Mouse (Mus musculus): ENCODE results near the gene Eif4a2.
"Not testable (repeated sequence)": the region's sequence is repeated elsewhere in the genome, so short reads cannot be mapped to it uniquely, and the experiment has no call there.

The Eif4a2 gene

GRCm38 (mm10) chr16:23107231-23107942, at the start of gene Eif4a2:
TSS of gene Eif4a2 (plus strand) at chr16:23107444.
- peak; percentile 88 to 92 for DNase-seq (ENCODE audit: low spot score in 2 of 2)

- DNase-seq (ENCODE audit: low spot score in 2 of 2) = not testable (repeated sequence)
Observed at GRCm38 (mm10) chr16:23057668-23058447, 49.4 kb upstream of the Eif4a2 start, which contains the start of gene Kng1. TSS of gene Kng1 (plus strand) at chr16:23057865.

GRCm38 (mm10) chr16:23059630-23060029, 47.6 kb upstream of the Eif4a2 start:
- not testable (repeated sequence) for DNase-seq (ENCODE audit: low spot score in 2 of 2)

GRCm38 (mm10) chr16:23060781-23061325, 46.4 kb upstream of the Eif4a2 start:
- DNase-seq (ENCODE audit: low spot score in 2 of 2) = not testable (repeated sequence)

GRCm38 (mm10) chr16:23077516-23077915, 29.7 kb upstream of the Eif4a2 start:
- not testable (repeated sequence) for DNase-seq (ENCODE audit: low spot score in 2 of 2)

- DNase-seq (ENCODE audit: low spot score in 2 of 2) = not testable (repeated sequence)
Observed at GRCm38 (mm10) chr16:23087159-23087558, 20.1 kb upstream of the Eif4a2 start.

- DNase-seq (ENCODE audit: low spot score in 2 of 2) = not testable (repeated sequence)
Observed at GRCm38 (mm10) chr16:23087712-23088111, 19.5 kb upstream of the Eif4a2 start.

- DNase-seq (ENCODE audit: low spot score in 2 of 2) = not testable (repeated sequence)
Observed at GRCm38 (mm10) chr16:23088491-23088890, 18.8 kb upstream of the Eif4a2 start.

GRCm38 (mm10) chr16:23091345-23091744, 15.9 kb upstream of the Eif4a2 start:
- DNase-seq (ENCODE audit: low spot score in 2 of 2) = not testable (repeated sequence)

GRCm38 (mm10) chr16:23093321-23093953, 13.8 kb upstream of the Eif4a2 start:
- DNase-seq (ENCODE audit: low spot score in 2 of 2) = no peak

- DNase-seq (ENCODE audit: low spot score in 2 of 2) = no peak
Observed at GRCm38 (mm10) chr16:23094136-23094535, 13.1 kb upstream of the Eif4a2 start.

- not testable (repeated sequence) for DNase-seq (ENCODE audit: low spot score in 2 of 2)
Observed at GRCm38 (mm10) chr16:23095581-23095980, 11.7 kb upstream of the Eif4a2 start.

- not testable (repeated sequence) for DNase-seq (ENCODE audit: low spot score in 2 of 2)
Observed at GRCm38 (mm10) chr16:23096886-23097285, 10.4 kb upstream of the Eif4a2 start.

- DNase-seq (ENCODE audit: low spot score in 2 of 2) = not testable (repeated sequence)
Observed at GRCm38 (mm10) chr16:23097290-23098104, 9.7 kb upstream of the Eif4a2 start.

- not testable (repeated sequence) for DNase-seq (ENCODE audit: low spot score in 2 of 2)
Observed at GRCm38 (mm10) chr16:23098105-23098452, 9.2 kb upstream of the Eif4a2 start.

GRCm38 (mm10) chr16:23099632-23100031, 7.6 kb upstream of the Eif4a2 start:
- no peak for DNase-seq (ENCODE audit: low spot score in 2 of 2)

GRCm38 (mm10) chr16:23100099-23100575, 7.1 kb upstream of the Eif4a2 start:
- DNase-seq (ENCODE audit: low spot score in 2 of 2) = peak in 1 of 2 experiments; percentile 31

GRCm38 (mm10) chr16:23100613-23101012, 6.6 kb upstream of the Eif4a2 start:
- no peak for DNase-seq (ENCODE audit: low spot score in 2 of 2)

GRCm38 (mm10) chr16:23102340-23103037, 4.8 kb upstream of the Eif4a2 start:
- peak; percentile 40 to 54 for DNase-seq (ENCODE audit: low spot score in 2 of 2)

- DNase-seq (ENCODE audit: low spot score in 2 of 2) = no peak
Observed at GRCm38 (mm10) chr16:23103038-23103745, 4.1 kb upstream of the Eif4a2 start.
